9 mouse cellular contexts compared by ENCODE assay signal in the genomic region with DNA sequence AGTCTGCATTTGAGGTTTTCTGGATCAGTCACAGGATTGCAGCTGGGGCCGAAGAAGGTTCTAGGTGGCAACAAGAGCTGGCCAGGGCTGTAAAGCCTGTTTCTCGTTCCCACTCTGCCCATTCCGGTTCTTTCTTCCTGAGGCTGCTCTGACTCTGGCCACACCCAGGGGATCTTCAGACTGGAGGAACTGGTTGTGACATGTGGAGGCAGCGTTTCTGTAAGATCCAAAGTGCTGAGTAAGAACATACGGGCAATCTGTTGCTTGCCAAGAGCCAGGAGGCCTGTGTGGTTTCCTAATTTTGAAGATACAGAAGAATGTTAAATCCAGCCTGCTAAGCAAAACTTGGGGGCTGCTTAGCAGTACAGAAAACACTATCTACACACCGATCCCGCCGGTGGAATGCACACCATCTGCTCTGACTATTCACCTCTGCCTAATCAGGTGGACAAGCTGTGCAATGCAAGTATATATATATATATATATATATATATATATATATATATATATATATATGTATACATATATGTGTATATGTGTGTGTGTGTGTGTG.
A peak's percentile ranks its signal among the peaks of the same experiment; 100 is the strongest.
DNase-seq lines count a peak whose midpoint lies in the region; ATAC-seq lines count a peak whose summit lies in the region.
"Had no signal": no experiment of that assay in that cellular context is flagged by ENCODE, and none has a peak within 500 bp of the region (broad histone marks: within the 10 kb centered on the region; RNA-seq: fewer than 3 reads in every experiment).

No protein-coding gene starts in this region.

- peaks cover 15% of the 10 kb centered on the region for H3K4me1 ChIP-seq in heart, embryonic 12.5 days (replicated peaks)

- WGBS in heart, embryonic 12.5 days, result 52% methylated on average over 8 of the region's 8 CpGs

- peak; percentile 33 to 59 for DNase-seq in heart, adult 9 months (ENCODE audit: low spot score in 2 of 2)
- DNase-seq in 416B (ENCODE audit: low read depth), result peak; percentile 56
- peak; percentile 94 for DNase-seq in gonadal fat pad, adult 2 months (ENCODE audit: low read depth)
- peak; percentile 53 to 60 for DNase-seq in lung, postnatal 4 days
- no peak for DNase-seq in cerebellum, postnatal 14 days
- no peak for DNase-seq in gastrocnemius, postnatal 10 days
- DNase-seq in embryo, embryonic 10 days (ENCODE audit: low spot score), result no peak
- DNase-seq: adrenal gland, postnatal 36 days had no signal

- no peak overlapping the region for H3K27ac ChIP-seq in heart, embryonic 12.5 days (ENCODE audit: poor library complexity, severe bottlenecking)

- H3K9ac ChIP-seq in heart, embryonic 12.5 days, result no peak overlapping the region

- H3K4me3 ChIP-seq in heart, embryonic 12.5 days, result no peak overlapping the region

- ATAC-seq in heart, embryonic 12.5 days (ENCODE audit: insufficient number of reproducible peaks, low FRiP score), result no peak

- H3K36me3 ChIP-seq in heart, embryonic 12.5 days, result no peaks in the 10 kb centered on the region

- no peaks in the 10 kb centered on the region for H3K27me3 ChIP-seq in heart, embryonic 12.5 days (replicated peaks)

- no peak overlapping the region for H3K4me2 ChIP-seq in heart, embryonic 12.5 days

- H3K9me3 ChIP-seq in heart, embryonic 12.5 days (replicated peaks), result no peaks in the 10 kb centered on the region

Comparison
In these comparisons a context has a peak if more than half of its experiments do, and no peak if none do; other contexts are left out.
1. DNase-seq: peak in heart, adult 9 months (2 of 2), 416B (single experiment), gonadal fat pad, adult 2 months (single experiment) and lung, postnatal 4 days (2 of 2); none in cerebellum, postnatal 14 days (0 of 2), gastrocnemius, postnatal 10 days (single experiment) and embryo, embryonic 10 days (single experiment).